Mouse (Mus musculus) layer of hippocampus, adult 8-10 months (tissue): ENCODE measurements at regions not wholly inside any gene's neighbourhood (a gene's known extent, or its start where the extent isn't known, plus 50 kb on each side); places are given as distances from the start of the nearest gene placed in this dataset.
"Not testable (repeated sequence)": the region's sequence is repeated elsewhere in the genome, so short reads cannot be mapped to it uniquely, and the experiment has no call there.

Source experiments
- DNase-seq, 2 experiments: peaks; one replicate each; pipeline ENCODE4 v3.0.0; 2022; ENCODE audit warnings: low spot score in 2 of 2

DNA sequence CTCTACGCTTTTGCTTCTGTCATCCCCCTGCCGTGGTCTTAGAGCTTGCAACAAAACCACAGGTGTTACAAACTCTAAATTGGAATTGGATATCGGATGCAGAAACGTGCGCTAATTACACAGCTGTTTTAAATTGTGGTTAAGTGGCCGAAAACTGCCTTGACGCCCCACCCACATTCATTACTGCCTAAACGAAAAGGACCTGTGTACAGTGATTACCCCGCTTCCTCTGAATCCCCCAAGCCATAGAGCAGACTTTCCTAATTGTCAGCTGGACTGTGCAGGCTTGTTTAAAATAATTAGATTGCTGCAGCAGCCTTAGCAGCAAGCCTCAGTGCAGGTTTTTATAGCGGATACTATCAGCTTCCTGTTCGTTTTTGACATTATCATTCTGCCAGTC lies 94.7 kb downstream of the Cxxc4 start:
- no peak for DNase-seq

DNA sequence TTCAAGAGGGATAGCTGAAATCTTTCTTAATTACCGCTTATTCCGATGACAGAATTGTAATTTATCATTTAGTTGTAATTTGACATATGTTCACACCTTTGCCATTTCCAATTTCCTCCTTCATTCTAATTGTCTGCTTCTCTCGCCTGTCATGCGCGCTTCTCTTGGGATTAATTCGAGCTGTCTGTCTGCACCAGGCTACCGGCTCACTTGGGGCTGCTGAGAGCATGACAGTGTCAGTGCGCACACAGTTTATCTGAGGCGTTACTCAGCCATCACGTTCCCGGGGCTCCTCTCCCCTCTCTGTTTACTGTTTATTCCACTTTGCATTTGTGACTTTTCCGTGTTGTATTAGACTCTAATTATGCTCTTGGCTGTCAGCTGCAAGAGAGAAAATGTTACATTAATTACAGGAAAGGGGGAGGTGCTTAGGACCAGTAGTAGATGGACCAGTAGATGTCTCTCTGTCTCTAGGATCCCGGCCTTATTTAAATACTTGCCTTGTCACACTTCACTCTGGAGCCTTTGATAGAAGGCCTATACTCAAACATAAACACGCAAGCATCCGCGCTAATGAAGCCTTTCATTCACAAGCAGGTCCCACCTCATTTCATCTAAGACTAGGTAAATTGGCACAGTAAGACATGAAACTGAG lies 95.3 kb downstream of the Cxxc4 start:
- peak in 1 of 2 experiments; percentile 4 for DNase-seq

DNA sequence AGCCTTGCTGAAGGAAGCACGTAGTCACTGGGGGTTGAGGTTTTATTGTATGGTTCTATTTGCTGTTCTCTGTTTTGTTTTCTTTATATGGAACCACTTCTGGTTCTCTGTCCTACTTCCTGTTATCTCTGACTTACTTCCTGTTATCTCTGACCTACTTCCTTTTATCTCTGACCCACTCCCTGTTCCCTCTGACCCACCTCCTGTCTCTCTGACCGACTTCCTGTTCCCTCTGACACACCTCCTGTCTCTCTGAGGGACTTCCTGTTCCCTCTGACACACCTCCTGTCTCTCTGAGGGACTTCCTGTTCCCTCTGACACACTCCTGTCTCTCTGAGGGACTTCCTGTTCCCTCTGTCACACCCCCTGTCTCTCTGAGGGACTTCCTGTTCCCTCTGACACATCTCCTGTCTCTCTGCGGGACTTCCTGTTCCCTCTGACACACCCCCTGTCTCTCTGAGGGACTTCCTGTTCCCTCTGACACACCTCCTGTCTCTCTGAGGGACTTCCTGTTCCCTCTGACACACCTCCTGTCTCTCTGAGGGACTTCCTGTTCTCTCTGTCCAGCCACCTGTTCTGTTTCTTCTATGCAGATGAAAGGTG lies 102.9 kb downstream of the Cxxc4 start:
- not testable (repeated sequence) for DNase-seq

DNA sequence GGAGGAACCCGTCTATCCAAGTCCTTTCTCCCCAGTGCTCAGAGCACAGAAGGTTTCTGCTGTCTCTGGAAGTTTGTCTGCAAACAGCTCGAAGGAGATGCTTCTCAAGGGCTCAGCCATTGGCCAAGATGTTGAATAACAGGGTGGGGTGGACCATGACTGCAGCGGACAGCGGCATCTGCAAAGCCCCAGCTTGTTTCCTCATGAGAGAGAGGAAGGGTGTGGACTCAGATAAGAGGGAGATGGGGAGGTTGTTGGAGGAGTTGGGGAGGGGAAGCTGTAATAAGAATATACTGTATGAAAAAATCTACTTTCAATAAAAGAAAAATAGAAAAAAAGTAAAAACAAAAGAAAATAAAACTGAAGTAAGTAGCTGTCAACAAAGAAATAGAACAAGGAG lies 129.7 kb downstream of the Cxxc4 start:
- no peak for DNase-seq

DNA sequence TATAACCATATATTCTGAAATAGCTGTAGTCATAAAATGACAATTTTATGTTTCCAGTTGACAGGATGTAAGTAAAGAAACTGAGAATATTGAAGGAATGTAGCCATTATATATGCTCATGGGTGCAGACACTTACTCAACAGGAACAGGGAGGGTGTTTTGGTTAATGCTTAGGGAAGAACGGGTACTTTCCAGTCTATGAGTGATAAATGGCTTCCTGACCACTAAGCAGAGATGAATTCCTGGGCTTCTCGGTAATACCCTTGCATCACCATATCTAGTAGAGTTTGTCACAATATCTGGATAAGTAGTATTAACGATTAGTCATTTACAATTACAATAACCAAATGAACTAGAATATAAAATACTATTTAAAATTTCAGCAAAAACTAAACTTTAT lies 130.5 kb downstream of the Cxxc4 start:
- no peak for DNase-seq

DNA sequence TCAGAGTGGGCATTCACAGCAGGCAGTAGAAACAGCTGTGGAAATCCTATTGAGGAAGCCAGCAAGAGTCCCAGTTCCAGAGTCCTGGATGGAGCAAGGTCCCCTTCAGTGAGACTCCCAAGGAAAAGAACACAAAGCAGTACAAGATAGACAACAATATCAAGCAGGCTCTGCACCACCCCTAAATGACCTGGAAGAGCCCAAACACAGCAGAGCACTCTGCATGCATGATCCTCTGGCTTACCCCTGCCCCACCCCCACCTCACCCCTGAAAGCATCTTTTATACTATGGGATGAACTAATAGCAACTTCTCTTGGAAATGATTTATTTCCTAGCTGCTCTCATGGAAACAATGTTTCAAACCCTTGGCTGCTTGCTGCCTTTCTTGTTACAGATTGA lies 132.3 kb downstream of the Cxxc4 start:
- no peak for DNase-seq

DNA sequence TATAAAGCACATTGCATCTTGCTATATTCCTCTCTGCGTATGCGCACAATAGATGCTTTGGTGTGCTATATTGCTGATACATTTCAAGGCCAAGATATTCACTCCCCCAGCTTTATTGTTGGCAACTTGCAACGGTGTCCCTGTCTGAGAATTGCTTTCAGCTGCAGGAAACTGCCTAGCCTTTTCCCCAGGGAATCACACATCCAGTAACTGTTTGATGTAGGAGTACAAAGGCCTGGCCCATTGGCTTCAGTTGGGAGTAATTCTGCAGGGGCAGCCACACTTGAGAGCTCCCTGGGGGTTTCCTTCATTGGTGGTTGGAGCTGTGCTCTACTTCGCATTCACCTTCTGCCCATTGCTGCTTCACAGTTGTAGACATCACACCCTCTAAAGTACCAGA lies 132.8 kb downstream of the Cxxc4 start:
- DNase-seq, result no peak

DNA sequence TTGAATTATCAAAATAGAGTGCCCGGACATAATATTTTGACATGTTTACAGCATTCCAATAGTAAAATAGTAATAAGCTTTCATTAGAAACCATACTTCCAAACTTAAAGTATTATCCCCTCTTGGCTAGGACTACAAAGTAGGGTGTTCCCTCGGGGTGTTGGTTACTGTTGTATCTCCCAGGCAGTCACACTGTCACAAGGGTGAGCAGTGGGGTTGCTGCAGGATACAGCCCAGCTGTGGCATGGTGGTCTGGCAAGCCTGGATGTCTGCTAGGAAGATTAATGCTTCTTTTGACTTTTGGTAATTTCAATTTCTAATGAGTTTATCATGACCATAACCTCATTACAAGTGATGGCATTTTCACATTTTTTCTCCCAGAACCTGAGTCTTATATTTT lies 143.3 kb downstream of the Cxxc4 start:
- no peak for DNase-seq

DNA sequence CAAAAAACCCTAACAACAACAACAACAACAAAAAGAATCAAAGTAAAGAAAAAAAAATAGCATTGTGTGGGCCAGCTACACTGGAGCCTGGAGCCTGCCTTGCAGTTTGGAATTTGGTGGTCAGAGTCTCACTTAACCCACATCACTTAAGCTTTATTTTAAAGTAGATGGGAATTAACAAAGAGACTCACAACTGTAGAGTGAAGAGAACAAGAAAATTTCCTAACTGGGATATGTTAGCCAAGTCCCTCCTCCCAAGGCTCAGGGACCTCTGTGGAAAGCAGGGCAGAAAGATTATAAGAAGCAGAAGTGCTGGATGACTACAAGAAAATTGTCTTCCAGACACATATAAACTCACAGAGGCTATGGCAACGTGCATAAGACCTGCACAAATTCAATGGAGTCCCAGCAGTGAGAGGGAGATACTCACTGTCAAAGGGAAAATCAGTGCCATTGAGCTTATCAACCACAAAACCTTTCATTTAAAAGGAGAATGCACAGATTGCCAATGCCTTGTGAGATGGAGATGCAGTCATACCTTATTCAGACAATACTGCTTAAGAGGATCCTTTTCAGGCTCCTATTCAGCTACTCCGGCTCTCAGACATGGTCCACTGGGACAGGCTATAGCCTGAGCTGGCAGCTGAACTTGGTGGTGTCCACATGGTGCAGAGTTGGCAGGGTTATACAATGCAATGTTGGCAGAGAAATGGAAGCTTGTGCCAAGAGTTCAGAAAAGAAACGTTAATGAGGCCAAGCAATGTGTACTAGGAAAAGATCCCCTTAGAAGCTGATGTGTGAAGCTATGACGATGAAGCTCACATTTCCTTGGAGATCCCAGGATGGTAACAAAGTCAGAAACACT lies 154.4 kb downstream of the Cxxc4 start:
- peak; percentile 11 to 19 for DNase-seq

DNA sequence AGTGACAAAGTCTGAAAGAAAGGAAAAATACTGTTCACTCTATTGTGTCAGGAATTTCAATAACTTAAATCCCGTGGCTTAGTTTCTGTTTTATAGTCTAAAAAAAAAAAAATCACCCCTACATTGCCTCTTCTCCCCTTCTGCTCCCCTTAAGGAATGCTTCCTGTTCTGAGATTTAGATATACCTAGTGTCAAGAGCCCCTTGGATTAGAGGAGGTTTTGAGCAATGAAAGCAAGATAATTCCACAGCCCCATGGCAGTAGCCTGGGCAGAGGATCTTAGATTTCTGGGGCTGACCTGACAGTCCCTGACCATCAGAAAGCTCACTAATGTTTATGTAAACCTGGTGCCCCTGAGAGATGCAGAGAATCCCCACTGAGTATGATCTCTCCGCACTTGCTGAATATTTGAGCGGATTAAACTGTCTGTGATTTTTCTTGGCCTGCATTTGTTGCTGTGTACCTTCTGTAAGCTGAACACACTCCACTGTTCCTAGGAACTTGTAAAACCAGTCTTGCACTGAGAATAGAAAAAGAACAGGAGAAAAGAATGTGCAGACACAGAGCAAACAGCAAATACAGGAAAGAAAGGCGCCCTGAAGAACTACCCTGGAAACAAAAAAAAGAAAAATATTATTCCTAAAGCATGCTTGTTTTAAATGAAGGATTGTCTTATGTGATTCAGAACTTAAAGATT lies 164.3 kb downstream of the Cxxc4 start:
- no peak for DNase-seq

DNA sequence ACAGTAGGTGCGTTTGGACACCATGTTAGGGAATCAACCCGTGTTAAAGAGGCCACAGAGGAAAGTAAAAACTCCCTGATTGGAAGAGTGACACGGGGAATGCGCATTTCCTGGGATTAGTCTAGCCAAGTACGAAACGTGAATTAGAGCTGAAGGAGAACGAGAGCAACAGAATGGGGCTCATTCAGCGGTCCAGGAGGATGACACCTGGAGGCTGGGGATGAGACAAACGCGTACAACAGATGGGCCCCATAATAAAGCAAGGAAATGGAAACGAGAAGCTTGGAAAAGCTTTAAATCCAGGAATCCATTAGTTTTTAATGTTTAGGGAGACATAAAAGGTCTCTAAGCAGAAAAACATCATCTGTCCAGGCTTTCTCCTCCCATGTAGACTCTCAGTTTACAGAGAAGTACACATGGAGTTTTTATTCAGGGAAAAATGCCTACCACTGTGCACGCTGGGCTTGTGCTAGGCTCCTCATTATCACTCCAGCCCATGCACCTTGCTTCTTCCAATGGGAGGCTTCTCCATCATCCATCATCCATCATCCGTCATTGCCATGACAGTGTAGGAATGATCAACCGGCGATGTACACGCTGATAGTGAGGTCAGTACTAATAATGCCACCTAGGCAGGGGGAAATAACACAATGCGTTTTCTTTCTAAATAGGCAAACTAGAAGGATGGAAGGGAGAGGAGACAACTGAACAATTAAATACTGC lies 179.5 kb downstream of the Cxxc4 start:
- DNase-seq, result no peak

DNA sequence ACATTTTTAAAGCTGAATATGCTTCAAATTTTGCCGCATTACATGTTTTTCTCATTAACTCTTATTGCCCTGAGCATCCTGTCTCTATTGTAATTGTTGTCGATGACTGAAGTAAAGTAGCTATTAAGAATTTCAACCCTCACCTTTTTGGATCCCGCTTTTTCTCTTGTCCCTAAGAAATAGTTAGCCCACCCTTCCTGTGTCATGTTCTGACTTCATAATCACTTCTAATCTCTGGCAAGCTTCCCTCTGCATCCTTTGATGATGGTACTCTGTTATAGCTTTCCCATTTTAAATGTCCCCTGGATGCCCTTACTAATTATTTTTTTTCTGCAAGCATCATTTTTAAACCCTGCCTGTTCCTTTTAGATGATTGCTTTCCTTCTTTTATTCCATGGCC lies 191.3 kb downstream of the Cxxc4 start:
- DNase-seq, result no peak

DNA sequence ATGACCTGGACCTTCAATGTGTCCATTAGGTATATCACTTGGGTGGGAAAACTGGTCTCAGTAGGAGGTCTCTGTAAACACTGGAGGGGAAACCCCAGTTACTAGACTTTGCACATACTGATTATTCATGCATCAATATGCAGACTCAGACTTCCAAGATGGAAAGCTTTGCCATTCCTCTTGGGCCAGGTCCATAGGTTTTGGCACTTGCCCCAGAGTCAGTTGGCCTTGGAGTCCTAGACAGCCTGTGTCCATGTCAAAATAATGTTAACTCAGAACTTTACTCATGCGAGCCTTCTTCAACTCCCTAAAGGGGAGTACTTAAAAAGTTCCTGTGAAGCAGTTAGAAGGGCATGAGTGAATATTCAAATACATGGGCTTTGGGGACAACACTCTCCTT lies 230.3 kb downstream of the Cxxc4 start:
- no peak for DNase-seq

DNA sequence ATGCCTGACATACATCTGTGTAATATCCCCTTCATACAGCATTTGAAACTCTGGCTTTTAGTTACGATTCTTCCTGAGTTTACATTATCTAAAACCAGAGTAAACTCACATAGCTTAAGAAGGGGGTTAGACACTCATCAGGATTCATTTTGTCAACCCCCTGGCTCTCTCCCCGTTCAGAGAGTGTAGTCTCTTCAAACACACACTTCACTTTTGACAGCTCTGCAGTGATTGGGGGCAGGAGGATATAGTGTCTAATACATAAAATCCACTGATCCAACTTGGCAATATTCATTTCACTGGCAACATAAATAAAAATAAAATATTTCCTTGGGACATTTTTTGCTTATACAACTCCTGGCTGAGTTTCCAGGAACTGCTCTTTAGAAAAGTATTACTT lies 251.0 kb downstream of the Cxxc4 start:
- no peak for DNase-seq

DNA sequence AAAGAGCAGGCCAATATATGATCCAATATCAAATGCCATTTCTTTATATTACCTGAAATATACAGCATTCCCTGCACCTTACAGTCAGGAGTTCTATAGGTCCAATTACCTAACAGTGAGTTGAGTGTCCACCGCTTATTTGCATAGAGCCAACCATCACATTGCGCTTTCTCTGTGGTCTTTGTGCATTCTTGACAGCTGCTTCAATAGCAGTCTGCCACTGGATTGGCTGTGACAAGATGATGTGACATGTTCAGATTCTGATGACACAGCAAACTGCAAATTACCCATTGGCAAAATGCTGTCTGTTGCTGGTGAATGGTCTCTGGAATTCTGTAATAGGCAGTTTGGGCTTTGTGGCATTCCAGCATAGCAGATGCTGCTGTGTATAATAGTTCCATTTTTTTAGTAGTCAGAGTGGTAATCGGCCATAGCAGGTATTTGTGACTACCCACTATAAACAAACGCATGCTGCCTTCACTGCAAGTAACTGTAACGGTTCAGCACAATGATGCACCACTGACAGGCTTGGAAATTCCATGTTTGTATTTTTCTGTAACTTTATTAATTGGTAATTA lies 253.8 kb downstream of the Cxxc4 start:
- DNase-seq, result no peak

DNA sequence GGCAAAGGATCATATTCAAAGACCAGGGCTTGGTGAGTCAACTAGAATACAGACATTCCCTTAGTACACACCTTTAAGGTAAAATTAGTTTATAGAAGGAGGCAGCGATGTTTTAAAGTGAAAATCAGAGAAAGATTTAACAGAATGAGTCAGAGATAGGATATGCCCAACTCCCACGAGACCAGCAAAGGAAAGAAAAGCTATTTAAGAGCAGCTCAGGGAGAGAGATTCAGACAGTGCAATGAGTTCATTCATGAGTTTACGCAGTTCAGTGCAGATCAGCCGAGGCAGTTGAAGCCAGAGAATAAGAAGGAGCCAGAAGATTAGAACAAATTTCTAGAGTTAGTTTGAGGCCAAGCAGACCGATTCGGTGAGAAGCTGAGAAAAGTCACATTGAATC lies 273.4 kb downstream of the Cxxc4 start:
- DNase-seq, result no peak

DNA sequence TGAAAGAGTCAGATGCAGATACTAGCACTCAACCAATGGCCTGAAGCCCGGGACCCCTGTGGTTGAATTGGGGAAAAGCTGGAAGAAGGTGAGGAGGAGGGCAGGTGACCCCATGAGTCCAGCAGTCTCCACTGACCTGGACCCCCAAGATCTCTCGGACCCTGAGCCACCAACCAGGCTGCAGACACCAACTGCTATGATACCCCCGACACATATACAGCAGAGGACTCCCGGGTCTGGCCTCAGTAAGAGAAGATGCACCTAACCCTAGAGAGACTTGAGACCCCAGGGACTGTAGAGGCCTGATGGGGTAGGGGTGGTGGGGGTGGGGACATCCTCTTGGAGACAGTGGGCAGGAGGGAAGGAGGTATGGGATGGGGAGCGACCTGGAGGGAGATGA lies 289.5 kb downstream of the Cxxc4 start:
- no peak for DNase-seq

DNA sequence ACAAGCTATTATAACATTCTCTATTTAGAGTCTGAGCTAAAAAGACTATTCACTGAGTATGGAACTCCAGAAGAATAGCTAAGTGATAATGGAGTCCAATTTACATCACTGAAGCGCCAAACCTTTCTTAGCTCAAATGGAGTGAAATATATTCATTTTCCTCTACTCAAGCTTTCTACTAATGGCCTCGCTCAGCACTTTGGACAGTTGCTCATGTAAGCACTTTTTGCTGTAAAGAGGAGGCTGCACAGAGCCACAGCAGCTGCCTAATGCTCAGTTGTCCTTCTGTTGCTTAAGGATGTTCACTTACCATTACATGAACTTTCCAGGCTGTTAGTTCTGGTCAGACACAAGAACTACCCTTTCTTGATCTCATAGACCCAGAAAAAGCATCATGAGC lies 268.7 kb upstream of the Tacr3 start:
- DNase-seq, result no peak

DNA sequence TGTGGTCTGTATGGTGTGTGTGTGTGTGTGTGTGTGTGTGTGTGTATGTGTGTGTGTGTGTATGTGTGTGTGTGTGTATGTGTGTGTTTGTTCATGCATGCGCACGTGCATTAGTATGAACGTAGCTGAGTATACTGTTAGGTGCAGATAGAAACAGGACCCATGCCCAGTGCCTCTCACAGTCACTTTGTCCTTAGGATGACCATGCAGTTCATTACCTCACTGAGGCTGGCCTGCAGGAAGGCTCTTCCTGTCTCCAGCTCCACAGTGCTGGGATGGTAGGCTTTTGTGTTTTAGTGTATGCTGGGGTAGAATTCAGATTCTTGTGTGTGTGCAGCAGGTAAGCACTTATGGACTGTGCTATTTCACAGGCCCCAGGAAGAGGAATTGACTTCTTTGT lies 250.0 kb upstream of the Tacr3 start:
- DNase-seq, result no peak

DNA sequence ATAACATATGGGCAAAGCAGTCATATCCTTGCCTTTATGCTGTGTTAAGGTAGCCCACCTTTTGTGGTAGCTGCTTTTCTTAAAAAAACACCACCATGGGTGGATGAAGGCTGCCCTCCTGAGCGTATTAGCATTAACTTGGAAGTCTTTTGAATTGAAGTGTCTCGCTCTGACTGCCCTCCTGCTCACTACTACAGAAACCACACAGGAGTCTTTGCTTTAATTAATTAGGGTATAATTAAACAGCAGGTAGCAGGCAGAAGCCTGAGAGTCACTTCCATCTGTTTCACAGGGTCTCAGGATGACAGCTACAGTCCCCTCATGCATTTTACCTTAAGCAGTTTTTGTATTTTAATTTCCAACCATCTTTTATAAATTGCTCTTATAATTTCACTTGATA lies 240.2 kb upstream of the Tacr3 start:
- DNase-seq, result no peak

DNA sequence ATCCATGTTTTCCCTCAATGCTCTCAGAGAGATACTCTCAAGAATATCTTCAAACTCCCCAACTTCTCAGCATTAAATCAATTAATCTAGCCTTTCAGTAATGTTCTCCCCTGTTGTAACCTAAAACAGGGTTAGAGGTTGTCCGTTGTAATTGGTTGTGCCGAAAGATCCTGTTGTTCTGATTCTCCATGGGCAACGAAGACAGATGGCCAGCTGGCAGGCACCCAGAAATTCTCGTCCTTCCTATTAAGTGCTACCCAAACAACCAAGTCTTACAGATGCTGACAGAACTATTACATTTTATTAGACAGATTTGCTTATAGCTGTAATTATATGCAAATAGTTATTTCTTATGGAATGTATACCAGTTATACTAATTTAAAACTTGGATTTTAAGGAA lies 225.9 kb upstream of the Tacr3 start:
- no peak for DNase-seq
